Mouse (Mus musculus) olfactory bulb, adult 2 months (tissue): Measurements from ENCODE around the gene Eed.

Experiments
- CTCF ChIP-seq: fragments of 200-500 bp; IDR thresholded peaks from 2 replicates; pipeline ENCODE4 v1.5.1; 2012; ENCODE audit warnings: low read depth, mild to moderate bottlenecking, low read length, moderate library complexity; ENCODE audit not compliant: insufficient read depth
- POLR2A ChIP-seq: fragments of 200-500 bp; IDR thresholded peaks from 2 replicates; pipeline ENCODE4 v1.6.1; 2012; ENCODE audit warnings: mild to moderate bottlenecking, low read depth, low read length, moderate library complexity; ENCODE audit not compliant: insufficient read depth

- no peak for TF ChIP-seq POLR2A
- no peak for TF ChIP-seq CTCF
Measured at GRCm38 (mm10) chr7:89917776-89918175, 63.0 kb downstream of the Eed start.
